Mouse (Mus musculus): Measurements from ENCODE around the gene Akap2.

DNA sequence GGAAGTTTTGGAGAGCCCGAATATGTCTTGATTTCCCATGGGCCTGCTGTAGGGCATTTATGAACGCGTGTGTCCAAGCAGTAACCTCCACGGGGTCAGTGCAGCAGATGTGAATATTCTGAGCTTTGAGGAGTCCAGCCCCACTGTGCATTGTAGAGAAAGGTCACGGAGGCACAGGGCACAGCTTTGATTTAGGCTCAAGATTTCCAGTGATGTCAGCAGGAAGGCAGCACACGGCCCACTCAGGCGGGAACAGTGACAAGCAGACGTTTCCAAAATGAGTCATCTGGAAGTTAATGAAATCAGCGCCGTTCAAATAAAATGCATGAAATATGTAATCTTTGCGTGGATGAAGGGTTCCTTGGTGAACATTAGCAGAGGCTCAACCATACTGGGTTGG is 40.5 kb downstream of the Akap2 start:
- TF ChIP-seq CTCF (IDR thresholded peaks at IDR 0.05; ENCODE audit: low read depth, low read length) (no peak), GATA1 (IDR thresholded peaks at IDR 0.05; ENCODE audit: borderline replicate concordance, low read length) (no peak), GATA2 (IDR thresholded peaks at IDR 0.05; ENCODE audit: borderline replicate concordance, low read depth, low read length) (no peak), POLR2AphosphoS5 (IDR thresholded peaks at IDR 0.05; ENCODE audit: insufficient replicate concordance, low read depth, low read length) (no peak)
